Mouse (Mus musculus) adrenal gland (tissue): Measurements from ENCODE around the gene Ppil4.

Experiments used
- intact Hi-C: fragments of 180-260 bp; cut with DNase I; formaldehyde crosslinking; loops from one replicate; pipeline ENCODE4 v1.15.1; 2025

Gene Ppil4

GRCm38 (mm10) chr10:7821981-7822380 lies 29.3 kb downstream of the Ppil4 start:
- intact Hi-C loops, result no loop called here

- intact Hi-C loops, result no loop called here
Measured at GRCm38 (mm10) chr10:7824663-7825280, 32.1 kb downstream of the Ppil4 start.

- intact Hi-C loops, result no loop called here
Measured at GRCm38 (mm10) chr10:7825281-7825665, 32.6 kb downstream of the Ppil4 start.

GRCm38 (mm10) chr10:7826106-7826505 lies 33.4 kb downstream of the Ppil4 start:
- intact Hi-C loops, result no loop called here

GRCm38 (mm10) chr10:7832171-7832676 lies 39.5 kb downstream of the Ppil4 start, which contains the start of gene Zc3h12d:
TSS of gene Zc3h12d (plus strand) at chr10:7832470.
- intact Hi-C loops, result no loop called here

GRCm38 (mm10) chr10:7833377-7834165 lies 40.9 kb downstream of the Ppil4 start:
- intact Hi-C loops, result no loop called here

- intact Hi-C loops, result no loop called here
Measured at GRCm38 (mm10) chr10:7834671-7835225, 42.1 kb downstream of the Ppil4 start.

- intact Hi-C loops, result no loop called here
Measured at GRCm38 (mm10) chr10:7836902-7837301, 44.2 kb downstream of the Ppil4 start.

GRCm38 (mm10) chr10:7837446-7837845 lies 44.8 kb downstream of the Ppil4 start:
- intact Hi-C loops, result no loop called here

- intact Hi-C loops, result no loop called here
Measured at GRCm38 (mm10) chr10:7838036-7838435, 45.3 kb downstream of the Ppil4 start.

- intact Hi-C loops, result no loop called here
Measured at GRCm38 (mm10) chr10:7838874-7839421, 46.3 kb downstream of the Ppil4 start.

GRCm38 (mm10) chr10:7839551-7840352 lies 47.1 kb downstream of the Ppil4 start:
- intact Hi-C loops, result no loop called here

GRCm38 (mm10) chr10:7840353-7840733 lies 47.7 kb downstream of the Ppil4 start:
- intact Hi-C loops, result no loop called here

- intact Hi-C loops, result no loop called here
Measured at GRCm38 (mm10) chr10:7840785-7841184, 48.1 kb downstream of the Ppil4 start.

GRCm38 (mm10) chr10:7841571-7842080 lies 48.9 kb downstream of the Ppil4 start:
- intact Hi-C loops, result no loop called here

GRCm38 (mm10) chr10:7843181-7843580 lies 50.5 kb downstream of the Ppil4 start:
- intact Hi-C loops, result no loop called here

GRCm38 (mm10) chr10:7844161-7844560 lies 51.5 kb downstream of the Ppil4 start:
- intact Hi-C loops, result no loop called here

- intact Hi-C loops, result no loop called here
Measured at GRCm38 (mm10) chr10:7845136-7845535, 52.4 kb downstream of the Ppil4 start.

GRCm38 (mm10) chr10:7845991-7846390 lies 53.3 kb downstream of the Ppil4 start:
- intact Hi-C loops, result no loop called here

GRCm38 (mm10) chr10:7847166-7847605 lies 54.5 kb downstream of the Ppil4 start:
- intact Hi-C loops, result no loop called here

- intact Hi-C loops, result no loop called here
Measured at GRCm38 (mm10) chr10:7851891-7852290, 59.2 kb downstream of the Ppil4 start.
